Mouse (Mus musculus) megakaryocyte, embryonic 14.5 days (primary cell): ENCODE data around the gene Dnajc15.

ENCODE experiments used
- FLI1 ChIP-seq: IDR thresholded peaks from 2 replicates; pipeline ENCODE4 v1.6.1; 2012; ENCODE audit warnings: low read length, inconsistent platforms, mixed read lengths
- GATA1 ChIP-seq: IDR thresholded peaks from 3 replicates; pipeline ENCODE4 v1.6.1; 2012; ENCODE audit warnings: mixed read lengths, low read length, inconsistent platforms, borderline replicate concordance

GRCm38 (mm10) chr14:77886376-77886775 is 11.5 kb upstream of the Dnajc15 start:
- no peak for TF ChIP-seq GATA1
- no peak for TF ChIP-seq FLI1
